In genomic region chr8:13644932-13645676, GRCm38 (mm10) we compare ENCODE assay signal across 8 mouse cellular contexts. TPM values are rescaled to one million over a fixed set of nuclear protein-coding genes. Genes with fewer than 3 reads are reported as not detected.
DNase-seq lines count a peak whose midpoint lies in the region; ATAC-seq lines count a peak whose summit lies in the region.

No protein-coding gene starts in this region.

- no peaks in the 10 kb centered on the region for H3K9me3 ChIP-seq in liver, embryonic 12.5 days (replicated peaks)
- H3K9me3 ChIP-seq in intestine, embryonic 15.5 days = no peaks in the 10 kb centered on the region

- H3K9ac ChIP-seq in liver, embryonic 12.5 days = no peak overlapping the region
- H3K9ac ChIP-seq in intestine, embryonic 15.5 days = no peak overlapping the region

- H3K36me3 ChIP-seq in liver, embryonic 12.5 days = no peaks in the 10 kb centered on the region
- no peaks in the 10 kb centered on the region for H3K36me3 ChIP-seq in intestine, embryonic 15.5 days

- no peak overlapping the region for H3K4me3 ChIP-seq in liver, embryonic 12.5 days
- H3K4me3 ChIP-seq in intestine, embryonic 15.5 days (replicated peaks) = no peak overlapping the region

- no peaks in the 10 kb centered on the region for H3K27me3 ChIP-seq in liver, embryonic 12.5 days (replicated peaks)
- no peaks in the 10 kb centered on the region for H3K27me3 ChIP-seq in intestine, embryonic 15.5 days (replicated peaks)

- WGBS in liver, embryonic 12.5 days (ENCODE audit: insufficient replicate concordance) = 51% methylated on average over 6 of the region's 6 CpGs
- 56% methylated on average over 6 of the region's 6 CpGs for WGBS in intestine, embryonic 15.5 days

- no peak overlapping the region for H3K27ac ChIP-seq in liver, embryonic 12.5 days
- peak overlapping the region; percentile 48; the same call in 1 of the 2 replicates for H3K27ac ChIP-seq in intestine, embryonic 15.5 days

- no peak for ATAC-seq in cerebellum, adult (ENCODE audit: insufficient number of reproducible peaks, low FRiP score, low TSS enrichment)
- ATAC-seq in liver, embryonic 12.5 days = no peak
- ATAC-seq in intestine, embryonic 15.5 days = no peak
- ATAC-seq in neutrophil, adult 5-6 weeks (ENCODE audit: extremely low read depth, insufficient number of reproducible peaks, low FRiP score, poor library complexity, severe bottlenecking) = peak; percentile 31; the same call in 1 of the 2 replicates

- 0 out of 2 replicates have a peak overlapping the region, but pooled peaks have one; percentile 1 for H3K4me2 ChIP-seq in liver, embryonic 12.5 days
- H3K4me2 ChIP-seq in intestine, embryonic 15.5 days (replicated peaks) = no peak overlapping the region

- peak; percentile 69 for DNase-seq in cerebellum, adult 11-12 months
- no peak for DNase-seq in liver
- DNase-seq in left cerebral cortex, postnatal 14 days (ENCODE audit: low spot score in 2 of 2) = no peak
- no peak for DNase-seq in embryo, embryonic 10 days (ENCODE audit: low spot score)

- peaks cover 69% of the 10 kb centered on the region for H3K4me1 ChIP-seq in liver, embryonic 12.5 days
- peaks cover 24% of the 10 kb centered on the region for H3K4me1 ChIP-seq in intestine, embryonic 15.5 days (replicated peaks)

- intact Hi-C loops in left cerebral cortex, postnatal 14 days (cut with DNase I) = no loop called here

RNA-seq across cellular contexts. Expression of gene Rasa3, which starts 32.3 kb away (rescaled TPM):
- polyA plus RNA-seq in liver, embryonic 12.5 days (2016; fragmentation: Nextera tagmentation; extraction: Ambion mirVana) = 29.2 and 30.8 TPM in 2 replicates
- 19.1 and 22.2 TPM in 2 replicates for polyA plus RNA-seq in intestine, embryonic 15.5 days (2015; fragmentation: Nextera tagmentation; extraction: Ambion mirVana)
- 437 and 443 TPM in 2 replicates for total RNA-seq in neutrophil, adult 5-6 weeks (2017)
- 10 to 100 TPM; 61.2 to 61.6 TPM for total RNA-seq in left cerebral cortex, postnatal 14 days (2021)
